Mouse (Mus musculus): ENCODE results near the gene Vmn1r191. TPM values are rescaled to one million over a fixed set of nuclear protein-coding genes. Genes with fewer than 3 reads are reported as not detected.

The Vmn1r191 gene
- not detected for total RNA-seq (2023)

GRCm38 (mm10) chr13:22183869-22184268 is at the start of gene Vmn1r191:
Gene Vmn1r191 (minus strand): TSS chr13:22183969.

DNA sequence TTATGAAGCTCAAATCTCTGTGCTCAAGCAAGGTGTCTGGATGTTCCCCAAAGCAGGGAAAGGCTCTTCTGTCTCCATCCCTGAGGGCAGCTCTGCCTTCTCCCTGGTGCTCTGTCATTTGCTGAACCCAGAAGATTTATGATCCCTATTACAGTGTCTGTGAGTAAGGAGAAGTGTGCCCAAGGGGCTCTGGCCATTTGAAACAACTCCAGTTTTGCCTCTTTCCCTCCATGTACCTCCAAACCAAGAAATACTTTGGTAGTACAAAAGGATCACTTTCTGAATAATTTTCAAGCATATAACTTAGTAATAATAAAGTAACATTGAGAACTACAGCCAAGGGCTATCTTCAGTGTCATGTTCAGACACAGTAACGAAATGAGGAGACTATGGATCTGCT is 39.3 kb upstream of the Vmn1r191 start, which contains the start of gene Vmn1r193:
Vmn1r193 (minus strand) TSS at position 101 of the 400 bp plus-strand sequence.

GRCm38 (mm10) chr13:22191041-22191440 is 7.3 kb upstream of the Vmn1r191 start, which contains the start of gene Vmn1r192:
Gene Vmn1r192 (minus strand): TSS chr13:22191141.

Other genes with a start within 250 kb of the Vmn1r191 start
- gene Zfp184, start 238.9 kb downstream of the Vmn1r191 start, total RNA-seq (2023), result 0.71 TPM
- not detected for gene Pom121l2, start 202.8 kb downstream of the Vmn1r191 start, total RNA-seq (2023)
- 0.65 TPM for gene Prss16, start 174.2 kb downstream of the Vmn1r191 start, total RNA-seq (2023)
- 25.1 TPM for gene Hist1h2ah, start 148.4 kb downstream of the Vmn1r191 start, total RNA-seq (2023)
- 16.7 TPM for gene Hist1h2bk, start 148.1 kb downstream of the Vmn1r191 start, total RNA-seq (2023)
- gene Hist1h4i, start 142.6 kb downstream of the Vmn1r191 start, total RNA-seq (2023), result 47.7 TPM
- not detected for gene Hist1h2ag, start 141.0 kb downstream of the Vmn1r191 start, total RNA-seq (2023)
- 18.5 TPM for gene Hist1h2bj, start 140.8 kb downstream of the Vmn1r191 start, total RNA-seq (2023)
- not detected for gene Vmn1r188, start 99.5 kb downstream of the Vmn1r191 start, total RNA-seq (2023)
- gene Vmn1r189, start 78.1 kb downstream of the Vmn1r191 start, total RNA-seq (2023), result not detected
- gene Vmn1r192, start 7.2 kb upstream of the Vmn1r191 start, total RNA-seq (2023), result not detected
- not detected for gene Vmn1r193, start 39.2 kb upstream of the Vmn1r191 start, total RNA-seq (2023)
- not detected for gene Vmn1r194, start 60.2 kb upstream of the Vmn1r191 start, total RNA-seq (2023)
- not detected for gene Vmn1r195, start 86.6 kb upstream of the Vmn1r191 start, total RNA-seq (2023)
- not detected for gene Vmn1r196, start 106.0 kb upstream of the Vmn1r191 start, total RNA-seq (2023)
- gene Vmn1r197, start 140.6 kb upstream of the Vmn1r191 start, total RNA-seq (2023), result not detected
- gene Vmn1r198, start 166.4 kb upstream of the Vmn1r191 start, total RNA-seq (2023), result not detected
- gene Vmn1r199, start 195.8 kb upstream of the Vmn1r191 start, total RNA-seq (2023), result not detected
- gene Vmn1r200, start 206.4 kb upstream of the Vmn1r191 start, total RNA-seq (2023), result not detected